Mouse (Mus musculus): ENCODE results near the gene Bst1. TPM values are rescaled to one million over a fixed set of nuclear protein-coding genes. Genes with fewer than 3 reads are reported as not detected.

Gene Bst1
- polyA plus RNA-seq, 1 experiment from 2014 or later: 1.6 TPM

- no peak overlapping the region for H3K9ac ChIP-seq
- H3K9me3 ChIP-seq (replicated peaks): no peaks in the 10 kb centered on the region
- no peak for ATAC-seq (ENCODE audit: insufficient number of reproducible peaks, low FRiP score, low TSS enrichment, low read depth)
- no peak overlapping the region for H3K27ac ChIP-seq (replicated peaks)
- no peaks in the 10 kb centered on the region for H3K27me3 ChIP-seq
- H3K4me2 ChIP-seq (replicated peaks): no peak overlapping the region
- H3K4me1 ChIP-seq: no peaks in the 10 kb centered on the region
- 66% methylated on average over 5 of the region's 5 CpGs for WGBS
- no peak overlapping the region for H3K4me3 ChIP-seq (replicated peaks)
- no peaks in the 10 kb centered on the region for H3K36me3 ChIP-seq
These were observed 23.3 kb downstream of the Bst1 start for GRCm38 (mm10) chr5:43842011-43842285.

GRCm38 (mm10) chr5:43842576-43843155, 24.0 kb downstream of the Bst1 start:
- 59% methylated on average over 3 of the region's 3 CpGs for WGBS
- no peak overlapping the region for H3K4me3 ChIP-seq (replicated peaks)
- no peak for ATAC-seq (ENCODE audit: insufficient number of reproducible peaks, low FRiP score, low TSS enrichment, low read depth)

GRCm38 (mm10) chr5:43845083-43845482, 26.4 kb downstream of the Bst1 start:
- no peak for ATAC-seq (ENCODE audit: insufficient number of reproducible peaks, low FRiP score, low TSS enrichment, low read depth)
- no peaks in the 10 kb centered on the region for H3K27me3 ChIP-seq
- no peak overlapping the region for H3K9ac ChIP-seq
- no peaks in the 10 kb centered on the region for H3K9me3 ChIP-seq (replicated peaks)
- no peak overlapping the region for H3K4me2 ChIP-seq (replicated peaks)
- no peaks in the 10 kb centered on the region for H3K4me1 ChIP-seq
- 70% methylated on average over 5 of the region's 5 CpGs for WGBS
- no peak overlapping the region for H3K4me3 ChIP-seq (replicated peaks)
- no peaks in the 10 kb centered on the region for H3K36me3 ChIP-seq
- H3K27ac ChIP-seq (replicated peaks): no peak overlapping the region

More at GRCm38 (mm10) chr5:43842576-43843155, 24.0 kb downstream of the Bst1 start:
- Histone ChIP-seq H3K27ac (replicated peaks) (no peak overlapping the region), H3K4me1 (no peaks in the 10 kb centered on the region), H3K9me3 (replicated peaks) (no peaks in the 10 kb centered on the region), H3K4me2 (replicated peaks) (no peak overlapping the region), H3K36me3 (no peaks in the 10 kb centered on the region), H3K9ac (no peak overlapping the region), H3K27me3 (no peaks in the 10 kb centered on the region)

GRCm38 (mm10) chr5:43845646-43846045, 27.0 kb downstream of the Bst1 start:
- no peak overlapping the region for H3K9ac ChIP-seq
- WGBS: 47% methylated on average over 1 of the region's 1 CpGs
- H3K4me1 ChIP-seq: no peaks in the 10 kb centered on the region
- no peaks in the 10 kb centered on the region for H3K36me3 ChIP-seq
- no peak overlapping the region for H3K27ac ChIP-seq (replicated peaks)
- H3K4me2 ChIP-seq (replicated peaks): no peak overlapping the region
- H3K27me3 ChIP-seq: no peaks in the 10 kb centered on the region
- no peaks in the 10 kb centered on the region for H3K9me3 ChIP-seq (replicated peaks)
- 0 out of 2 replicates have a peak, but pooled peaks have one; percentile 39 for ATAC-seq (ENCODE audit: insufficient number of reproducible peaks, low FRiP score, low TSS enrichment, low read depth)
- no peak overlapping the region for H3K4me3 ChIP-seq (replicated peaks)

- no peaks in the 10 kb centered on the region for H3K9me3 ChIP-seq (replicated peaks)
- no peak overlapping the region for H3K27ac ChIP-seq (replicated peaks)
- no peaks in the 10 kb centered on the region for H3K27me3 ChIP-seq
- H3K4me3 ChIP-seq (replicated peaks): no peak overlapping the region
- ATAC-seq (ENCODE audit: insufficient number of reproducible peaks, low FRiP score, low TSS enrichment, low read depth): peak; percentile 51; the same call in 1 of the 2 replicates
- no peaks in the 10 kb centered on the region for H3K36me3 ChIP-seq
- H3K4me2 ChIP-seq (replicated peaks): no peak overlapping the region
- 27% methylated on average over 2 of the region's 2 CpGs for WGBS
- no peaks in the 10 kb centered on the region for H3K4me1 ChIP-seq
- no peak overlapping the region for H3K9ac ChIP-seq
These were observed 27.5 kb downstream of the Bst1 start for GRCm38 (mm10) chr5:43846227-43846626.

- H3K4me1 ChIP-seq: no peaks in the 10 kb centered on the region
- H3K27me3 ChIP-seq: no peaks in the 10 kb centered on the region
- H3K36me3 ChIP-seq: no peaks in the 10 kb centered on the region
- no peak overlapping the region for H3K9ac ChIP-seq
- H3K4me3 ChIP-seq (replicated peaks): no peak overlapping the region
- H3K4me2 ChIP-seq (replicated peaks): no peak overlapping the region
- no peak for ATAC-seq (ENCODE audit: insufficient number of reproducible peaks, low FRiP score, low TSS enrichment, low read depth)
- H3K27ac ChIP-seq (replicated peaks): no peak overlapping the region
- no peaks in the 10 kb centered on the region for H3K9me3 ChIP-seq (replicated peaks)
These were observed 28.9 kb downstream of the Bst1 start for GRCm38 (mm10) chr5:43847555-43847954.

- H3K9ac ChIP-seq: no peak overlapping the region
- WGBS: 87% methylated on average over 3 of the region's 3 CpGs
- no peaks in the 10 kb centered on the region for H3K4me1 ChIP-seq
- no peaks in the 10 kb centered on the region for H3K36me3 ChIP-seq
- no peaks in the 10 kb centered on the region for H3K27me3 ChIP-seq
- no peaks in the 10 kb centered on the region for H3K9me3 ChIP-seq (replicated peaks)
- ATAC-seq (ENCODE audit: insufficient number of reproducible peaks, low FRiP score, low TSS enrichment, low read depth): no peak
- H3K4me2 ChIP-seq (replicated peaks): no peak overlapping the region
- no peak overlapping the region for H3K4me3 ChIP-seq (replicated peaks)
- H3K27ac ChIP-seq (replicated peaks): no peak overlapping the region
These were observed 29.6 kb downstream of the Bst1 start for GRCm38 (mm10) chr5:43848275-43848674.

- 75% methylated on average over 11 of the region's 11 CpGs for WGBS
- no peak overlapping the region for H3K9ac ChIP-seq
- no peak overlapping the region for H3K27ac ChIP-seq (replicated peaks)
- H3K36me3 ChIP-seq: no peaks in the 10 kb centered on the region
- H3K4me2 ChIP-seq (replicated peaks): no peak overlapping the region
- no peaks in the 10 kb centered on the region for H3K4me1 ChIP-seq
- H3K4me3 ChIP-seq (replicated peaks): no peak overlapping the region
- H3K9me3 ChIP-seq (replicated peaks): no peaks in the 10 kb centered on the region
- ATAC-seq (ENCODE audit: insufficient number of reproducible peaks, low FRiP score, low TSS enrichment, low read depth): no peak
- no peaks in the 10 kb centered on the region for H3K27me3 ChIP-seq
These were observed 34.6 kb downstream of the Bst1 start for GRCm38 (mm10) chr5:43853096-43853867.

GRCm38 (mm10) chr5:43853868-43854488, 35.3 kb downstream of the Bst1 start:
- no peaks in the 10 kb centered on the region for H3K4me1 ChIP-seq
- H3K4me2 ChIP-seq (replicated peaks): no peak overlapping the region
- no peaks in the 10 kb centered on the region for H3K27me3 ChIP-seq
- no peak for ATAC-seq (ENCODE audit: insufficient number of reproducible peaks, low FRiP score, low TSS enrichment, low read depth)
- no peak overlapping the region for H3K4me3 ChIP-seq (replicated peaks)
- no peak overlapping the region for H3K27ac ChIP-seq (replicated peaks)
- no peak overlapping the region for H3K9ac ChIP-seq
- H3K36me3 ChIP-seq: no peaks in the 10 kb centered on the region
- no peaks in the 10 kb centered on the region for H3K9me3 ChIP-seq (replicated peaks)
- 75% methylated on average over 7 of the region's 7 CpGs for WGBS

- Histone ChIP-seq H3K9me3 (replicated peaks) (no peaks in the 10 kb centered on the region), H3K27me3 (no peaks in the 10 kb centered on the region), H3K9ac (no peak overlapping the region), H3K27ac (replicated peaks) (no peak overlapping the region), H3K4me2 (replicated peaks) (no peak overlapping the region), H3K4me1 (no peaks in the 10 kb centered on the region), H3K4me3 (replicated peaks) (no peak overlapping the region), H3K36me3 (no peaks in the 10 kb centered on the region)
- whole genome bisulfite sequencing: 62% methylated on average over 2 of the region's 2 CpGs
- ATAC-seq (ENCODE audit: insufficient number of reproducible peaks, low FRiP score, low TSS enrichment, low read depth): no peak
These were observed 37.1 kb downstream of the Bst1 start for GRCm38 (mm10) chr5:43855769-43856168.

- 89% methylated on average over 8 of the region's 8 CpGs for WGBS
- Histone ChIP-seq H3K4me3 (replicated peaks) (no peak overlapping the region), H3K9ac (no peak overlapping the region), H3K4me2 (replicated peaks) (no peak overlapping the region), H3K36me3 (no peaks in the 10 kb centered on the region), H3K4me1 (no peaks in the 10 kb centered on the region), H3K27me3 (no peaks in the 10 kb centered on the region), H3K9me3 (replicated peaks) (no peaks in the 10 kb centered on the region), H3K27ac (replicated peaks) (no peak overlapping the region)
- no peak for ATAC-seq (ENCODE audit: insufficient number of reproducible peaks, low FRiP score, low TSS enrichment, low read depth)
These were observed 41.0 kb downstream of the Bst1 start for GRCm38 (mm10) chr5:43859663-43860062.

Data from embryonic facial prominence, embryonic 15.5 days (tissue).